Mouse (Mus musculus) splenic B cell, adult 2 months (primary cell): ENCODE results near the gene Zmiz1.

Experiments used
- DNase-seq: peaks from one replicate; pipeline ENCODE4 v3.0.0-alpha.2; 2011; ENCODE audit warnings: low read depth, low spot score
- H3K27me3 ChIP-seq: 2 replicates; pipeline ENCODE4 v1.6.1; 2012; ENCODE audit warnings: mild to moderate bottlenecking, low read length, moderate library complexity, mixed read lengths; ENCODE audit not compliant: control insufficient read depth, poor library complexity, insufficient read depth, severe bottlenecking
- H3K36me3 ChIP-seq: 2 replicates; pipeline ENCODE4 v1.6.1; 2012; ENCODE audit warnings: mild to moderate bottlenecking, low read length, moderate library complexity, mixed read lengths; ENCODE audit not compliant: control insufficient read depth, poor library complexity, insufficient read depth, severe bottlenecking

Gene Zmiz1

GRCm38 (mm10) chr14:25665314-25665970 is 206.5 kb downstream of the Zmiz1 start:
- peaks cover 5% of the 10 kb centered on the region for H3K36me3 ChIP-seq
- DNase-seq: no peak

GRCm38 (mm10) chr14:25666668-25667376 is 207.8 kb downstream of the Zmiz1 start:
- peaks cover 3% of the 10 kb centered on the region for H3K36me3 ChIP-seq
- DNase-seq: peak; percentile 38

More at GRCm38 (mm10) chr14:25665314-25665970, 206.5 kb downstream of the Zmiz1 start:
- no peaks in the 10 kb centered on the region for H3K27me3 ChIP-seq

GRCm38 (mm10) chr14:25667587-25667986 is 208.6 kb downstream of the Zmiz1 start:
- H3K36me3 ChIP-seq: peaks cover 3% of the 10 kb centered on the region
- H3K27me3 ChIP-seq: no peaks in the 10 kb centered on the region
- DNase-seq: no peak

More at GRCm38 (mm10) chr14:25666668-25667376, 207.8 kb downstream of the Zmiz1 start:
- H3K27me3 ChIP-seq: no peaks in the 10 kb centered on the region

- Histone ChIP-seq H3K27me3 (no peaks in the 10 kb centered on the region), H3K36me3 (no peaks in the 10 kb centered on the region)
- DNase-seq: no peak
Measured at GRCm38 (mm10) chr14:25679625-25680024, 220.6 kb downstream of the Zmiz1 start.

- no peak for DNase-seq
- Histone ChIP-seq H3K27me3 (no peaks in the 10 kb centered on the region), H3K36me3 (no peaks in the 10 kb centered on the region)
Measured at GRCm38 (mm10) chr14:25682020-25682419, 223.0 kb downstream of the Zmiz1 start.

GRCm38 (mm10) chr14:25686216-25686945 is 227.4 kb downstream of the Zmiz1 start:
- DNase-seq: no peak
- Histone ChIP-seq H3K27me3 (no peaks in the 10 kb centered on the region), H3K36me3 (no peaks in the 10 kb centered on the region)

- H3K36me3 ChIP-seq: no peaks in the 10 kb centered on the region
- no peak for DNase-seq
- H3K27me3 ChIP-seq: no peaks in the 10 kb centered on the region
Measured at GRCm38 (mm10) chr14:25686983-25687901, 228.3 kb downstream of the Zmiz1 start.

GRCm38 (mm10) chr14:25693271-25693887 is 234.4 kb downstream of the Zmiz1 start:
- Histone ChIP-seq H3K36me3 (no peaks in the 10 kb centered on the region; the same call in 1 of the 2 replicates), H3K27me3 (no peaks in the 10 kb centered on the region)
- DNase-seq: no peak

- peak; percentile 98 for DNase-seq
- H3K27me3 ChIP-seq: no peaks in the 10 kb centered on the region
- no peaks in the 10 kb centered on the region; the same call in 1 of the 2 replicates for H3K36me3 ChIP-seq
Measured at GRCm38 (mm10) chr14:25693888-25694568, 235.0 kb downstream of the Zmiz1 start, which contains the start of gene Ppif. Gene Ppif (plus strand): TSS chr14:25694154.

GRCm38 (mm10) chr14:25694569-25694897 is 235.5 kb downstream of the Zmiz1 start:
- DNase-seq: peak; percentile 24
- H3K36me3 ChIP-seq: no peaks in the 10 kb centered on the region; the same call in 1 of the 2 replicates
- H3K27me3 ChIP-seq: no peaks in the 10 kb centered on the region

- no peaks in the 10 kb centered on the region; the same call in none of the 2 replicates for H3K36me3 ChIP-seq
- DNase-seq: peak; percentile 13
- H3K27me3 ChIP-seq: no peaks in the 10 kb centered on the region
Measured at GRCm38 (mm10) chr14:25695059-25695458, 236.1 kb downstream of the Zmiz1 start.

- no peak for DNase-seq
- Histone ChIP-seq H3K36me3 (no peaks in the 10 kb centered on the region; the same call in none of the 2 replicates), H3K27me3 (no peaks in the 10 kb centered on the region)
Measured at GRCm38 (mm10) chr14:25696356-25696755, 237.4 kb downstream of the Zmiz1 start.

- H3K27me3 ChIP-seq: no peaks in the 10 kb centered on the region
- DNase-seq: peak; percentile 55
- H3K36me3 ChIP-seq: no peaks in the 10 kb centered on the region; the same call in none of the 2 replicates
Measured at GRCm38 (mm10) chr14:25701986-25702385, 243.0 kb downstream of the Zmiz1 start.
